Mouse (Mus musculus) stomach, embryonic 16.5 days (tissue): Measurements from ENCODE around the gene Ccnh. TPM values are rescaled to one million over a fixed set of nuclear protein-coding genes. Genes with fewer than 3 reads are reported as not detected.
A peak's percentile ranks its signal among the peaks of the same experiment; 100 is the strongest.
"Not testable (repeated sequence)": the region's sequence is repeated elsewhere in the genome, so short reads cannot be mapped to it uniquely, and the experiment has no call there.

Experiments
- ATAC-seq: fragments of 200-750 bp; cut with Nextera tagmentation; 2 replicates; pipeline ENCODE4 v1.8.0; 2017; ENCODE audit warnings: moderate number of reproducible peaks, moderate TSS enrichment; ENCODE audit not compliant: insufficient read depth, low FRiP score
- H3K27ac ChIP-seq: fragments of 300-500 bp; sonication (generic); 2 replicates; pipeline ENCODE4 v1.5.1; 2014; ENCODE audit warnings: low read length
- H3K27me3 ChIP-seq: fragments of 300-500 bp; sonication (generic); 2 replicates; pipeline ENCODE4 v1.6.1; 2014; ENCODE audit warnings: low read length, control low read depth, mixed read lengths; ENCODE audit not compliant: control insufficient read depth, insufficient read depth
- H3K36me3 ChIP-seq: fragments of 300-500 bp; sonication (generic); 2 replicates; pipeline ENCODE4 v1.6.1; 2014; ENCODE audit warnings: low read length; ENCODE audit not compliant: control insufficient read depth, insufficient read depth
- H3K4me1 ChIP-seq: fragments of 300-500 bp; sonication (generic); 2 replicates; pipeline ENCODE4 v1.6.1; 2014; ENCODE audit warnings: low read length, control low read depth, mixed read lengths; ENCODE audit not compliant: control insufficient read depth, insufficient read depth
- H3K4me2 ChIP-seq: fragments of 300-500 bp; sonication (generic); 2 replicates; pipeline ENCODE4 v1.6.1; 2014; ENCODE audit warnings: low read depth, low read length, mixed read lengths
- H3K4me3 ChIP-seq: fragments of 300-500 bp; sonication (generic); replicated peaks from 2 replicates; pipeline ENCODE4 v1.5.1; 2014; ENCODE audit warnings: mild to moderate bottlenecking, low read length
- H3K9ac ChIP-seq: fragments of 300-500 bp; sonication (generic); 2 replicates; pipeline ENCODE4 v1.6.1; 2014; ENCODE audit warnings: low read length
- H3K9me3 ChIP-seq: fragments of 300-500 bp; sonication (generic); replicated peaks from 2 replicates; pipeline ENCODE4 v1.6.1; 2016; ENCODE audit warnings: low read length, control low read depth; ENCODE audit not compliant: control insufficient read depth
- WGBS: fragments of 180-500 bp; shearing (Covaris S2); extraction: QIAGEN DNeasy Blood & Tissue Kit; methylation state at CpG from one replicate; pipeline ENCODE4 v1.1.7; 2014; 5-methylcytosine and 5-hydroxymethylcytosine counted together
- polyA plus RNA-seq: library from polyadenylated mRNA; unstranded; fragments of >200 nt; fragmentation: Nextera tagmentation; extraction: Ambion mirVana; gene quantifications from 2 replicates; pipeline ENCODE4 v1.2.1, GENCODE M21; 2015

Gene Ccnh
- 68.8 and 76.2 TPM in 2 replicates for polyA plus RNA-seq

DNA sequence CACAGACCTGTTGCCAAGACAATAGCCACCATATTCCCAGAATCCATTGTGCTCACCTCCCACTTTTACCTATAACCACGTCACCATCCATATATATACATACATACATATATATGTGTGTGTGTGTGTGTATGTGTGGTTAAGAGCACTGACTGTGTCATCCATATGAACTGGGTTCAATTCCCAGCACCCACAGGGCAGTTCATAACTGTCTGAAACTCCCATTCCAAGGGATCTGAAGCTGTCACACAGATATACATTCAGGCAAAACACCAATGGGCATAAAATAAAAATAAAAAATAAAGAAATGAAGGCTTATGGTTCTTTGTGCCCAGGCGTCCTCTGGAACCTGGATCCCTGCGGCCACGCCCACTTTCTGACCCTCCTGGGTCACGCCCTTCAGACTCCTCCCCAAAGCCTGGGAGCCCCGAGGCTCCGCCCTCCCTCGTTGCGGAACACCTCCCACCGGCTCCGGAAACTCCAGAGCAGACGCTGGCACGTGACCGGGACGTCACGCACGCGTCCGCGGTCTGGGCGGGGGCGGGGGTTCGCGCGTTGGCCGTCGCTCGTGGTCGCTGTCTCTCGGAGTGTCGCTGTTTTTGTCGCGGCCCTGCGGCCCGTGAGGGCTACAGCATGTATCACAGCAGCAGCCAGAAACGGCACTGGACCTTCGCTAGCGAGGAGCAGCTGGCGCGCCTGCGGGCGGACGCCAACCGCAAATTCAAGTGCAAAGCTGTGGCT is at the start of gene Ccnh:
Gene Ccnh, plus strand, starts transcription at position 506 of the 741 bp plus-strand sequence.
- no peaks in the 10 kb centered on the region for H3K27me3 ChIP-seq
- ATAC-seq: peak; percentile 99
- WGBS: 2% methylated on average over 44 of the region's 44 CpGs

GRCm38 (mm10) chr13:85143361-85143760 is 45.8 kb upstream of the Ccnh start:
- H3K9ac ChIP-seq, H3K36me3 ChIP-seq, H3K4me1 ChIP-seq, H3K4me3 ChIP-seq, H3K27me3 ChIP-seq, ATAC-seq, H3K27ac ChIP-seq, H3K4me2 ChIP-seq, H3K9me3 ChIP-seq: not testable (repeated sequence)
- WGBS: 89% methylated on average over 16 of the region's 16 CpGs

More for the DNA sequence above, at the start of gene Ccnh:
- H3K27ac ChIP-seq: peak within 1 kb of the TSS; percentile 68
- peak within 1 kb of the TSS; percentile 82 for H3K4me2 ChIP-seq
- peaks cover 12% of the 10 kb centered on the region for H3K36me3 ChIP-seq
- H3K4me3 ChIP-seq: peak within 1 kb of the TSS; percentile 80
- H3K9me3 ChIP-seq: no peaks in the 10 kb centered on the region
- no peaks in the 10 kb centered on the region for H3K4me1 ChIP-seq
- H3K9ac ChIP-seq: peak within 1 kb of the TSS; percentile 86

GRCm38 (mm10) chr13:85146471-85146870 is 42.7 kb upstream of the Ccnh start:
- Histone ChIP-seq H3K36me3 (no peaks in the 10 kb centered on the region), H3K9me3 (no peaks in the 10 kb centered on the region), H3K27me3 (no peaks in the 10 kb centered on the region), H3K4me1 (no peaks in the 10 kb centered on the region), H3K4me3 (no peak overlapping the region), H3K9ac (no peak overlapping the region), H3K27ac (no peak overlapping the region), H3K4me2 (no peak overlapping the region)
- no peak for ATAC-seq

- Histone ChIP-seq H3K36me3 (no peaks in the 10 kb centered on the region), H3K27me3 (no peaks in the 10 kb centered on the region), H3K9ac (no peak overlapping the region), H3K4me2 (no peak overlapping the region), H3K4me3 (no peak overlapping the region), H3K4me1 (no peaks in the 10 kb centered on the region), H3K27ac (no peak overlapping the region), H3K9me3 (no peaks in the 10 kb centered on the region)
- 83% methylated on average over 6 of the region's 6 CpGs for WGBS
- no peak for ATAC-seq
Observed at GRCm38 (mm10) chr13:85154746-85155145, 34.5 kb upstream of the Ccnh start.

- Histone ChIP-seq H3K4me2 (no peak overlapping the region), H3K4me3 (no peak overlapping the region), H3K9me3 (no peaks in the 10 kb centered on the region), H3K27ac (no peak overlapping the region), H3K9ac (no peak overlapping the region), H3K36me3 (no peaks in the 10 kb centered on the region), H3K4me1 (no peaks in the 10 kb centered on the region), H3K27me3 (no peaks in the 10 kb centered on the region)
- 72% methylated on average over 2 of the region's 2 CpGs for WGBS
- no peak for ATAC-seq
Observed at GRCm38 (mm10) chr13:85159971-85160370, 29.2 kb upstream of the Ccnh start.

DNA sequence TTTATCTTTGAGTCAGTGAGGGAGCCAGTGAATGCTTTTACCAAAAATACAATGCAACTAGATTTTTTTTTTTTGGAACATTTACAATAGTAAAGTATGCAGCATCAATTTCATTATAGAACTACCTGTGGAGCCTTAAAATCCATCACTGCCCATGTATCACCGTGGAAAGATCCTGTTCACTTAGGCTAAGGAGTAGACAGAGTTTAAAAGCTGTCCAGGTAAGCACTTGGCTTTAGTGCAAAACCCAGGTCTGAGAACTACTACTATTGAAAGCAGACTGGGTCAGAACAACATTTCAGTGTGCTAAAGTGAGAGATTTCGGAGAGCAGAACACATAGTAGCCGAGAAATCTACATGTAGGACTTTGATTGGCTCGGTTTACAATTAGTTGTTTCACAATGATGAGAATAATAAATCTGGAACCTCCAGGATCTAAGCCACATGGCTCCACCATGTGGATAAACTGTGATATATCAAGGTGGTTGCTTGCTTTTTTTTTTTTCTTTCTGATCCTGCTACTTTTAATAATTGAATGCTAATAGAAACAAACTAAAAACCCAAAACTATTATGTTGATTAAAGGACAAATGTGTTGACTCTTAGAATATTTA is 24.6 kb upstream of the Ccnh start:
- Histone ChIP-seq H3K4me1 (no peaks in the 10 kb centered on the region), H3K27ac (no peak overlapping the region), H3K27me3 (no peaks in the 10 kb centered on the region), H3K36me3 (no peaks in the 10 kb centered on the region), H3K4me2 (no peak overlapping the region), H3K9ac (no peak overlapping the region), H3K9me3 (no peaks in the 10 kb centered on the region), H3K4me3 (no peak overlapping the region)
- WGBS: 38% methylated on average over 4 of the region's 4 CpGs
- no peak for ATAC-seq

- peaks cover 12% of the 10 kb centered on the region for H3K36me3 ChIP-seq
- peak; percentile 65 for ATAC-seq
- peak overlapping the region; percentile 80 for H3K4me3 ChIP-seq
- no peaks in the 10 kb centered on the region for H3K27me3 ChIP-seq
- peak overlapping the region; percentile 86 for H3K9ac ChIP-seq
- H3K4me1 ChIP-seq: no peaks in the 10 kb centered on the region
- 2% methylated on average over 17 of the region's 17 CpGs for WGBS
- no peaks in the 10 kb centered on the region for H3K9me3 ChIP-seq
- peak overlapping the region; percentile 68 for H3K27ac ChIP-seq
- H3K4me2 ChIP-seq: peak overlapping the region; percentile 82
Observed at GRCm38 (mm10) chr13:85189644-85190121, 475 bp downstream of the Ccnh start.

- no peak overlapping the region for H3K4me3 ChIP-seq
- H3K9me3 ChIP-seq: no peaks in the 10 kb centered on the region
- no peak overlapping the region for H3K4me2 ChIP-seq
- no peak for ATAC-seq
- WGBS: 93% methylated on average over 2 of the region's 2 CpGs
- no peak overlapping the region for H3K9ac ChIP-seq
- peaks cover 12% of the 10 kb centered on the region for H3K36me3 ChIP-seq
- no peak overlapping the region for H3K27ac ChIP-seq
- H3K27me3 ChIP-seq: no peaks in the 10 kb centered on the region
- no peaks in the 10 kb centered on the region for H3K4me1 ChIP-seq
Observed at GRCm38 (mm10) chr13:85191253-85191652, 2.0 kb downstream of the Ccnh start.

DNA sequence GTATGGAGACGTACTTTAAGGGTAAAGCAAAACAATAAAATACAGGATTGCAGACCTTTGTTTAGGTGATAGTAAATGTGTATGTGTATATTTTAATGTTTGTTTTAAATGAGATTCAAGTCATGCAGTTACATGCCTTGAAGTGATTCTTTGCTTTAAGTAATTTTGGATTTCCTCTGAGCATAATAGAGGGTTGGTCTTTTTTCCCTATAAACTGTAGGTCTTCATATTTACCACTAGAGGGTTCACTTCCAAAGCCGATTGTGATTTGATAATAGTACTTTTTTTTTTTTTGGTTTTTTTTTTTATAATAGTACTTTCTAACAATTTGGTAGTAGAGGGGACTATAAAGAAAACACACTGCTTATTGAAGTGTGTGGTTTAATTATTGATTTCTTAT is 18.3 kb downstream of the Ccnh start:
- Histone ChIP-seq H3K27ac (no peak overlapping the region), H3K4me1 (no peaks in the 10 kb centered on the region), H3K36me3 (peaks cover 6% of the 10 kb centered on the region; the same call in 1 of the 2 replicates), H3K27me3 (no peaks in the 10 kb centered on the region), H3K4me2 (no peak overlapping the region), H3K4me3 (no peak overlapping the region), H3K9me3 (no peaks in the 10 kb centered on the region), H3K9ac (no peak overlapping the region)
- no peak for ATAC-seq
- WGBS: 70% methylated on average over 2 of the region's 2 CpGs
